Mouse (Mus musculus) embryo, embryonic 10.5 days (tissue): ENCODE measurements around the gene Dus3l.

Source experiments
- DNase-seq: peaks from one replicate; pipeline ENCODE4 v3.0.0-alpha.2; 2015; ENCODE audit warnings: low spot score

The Dus3l gene

DNA sequence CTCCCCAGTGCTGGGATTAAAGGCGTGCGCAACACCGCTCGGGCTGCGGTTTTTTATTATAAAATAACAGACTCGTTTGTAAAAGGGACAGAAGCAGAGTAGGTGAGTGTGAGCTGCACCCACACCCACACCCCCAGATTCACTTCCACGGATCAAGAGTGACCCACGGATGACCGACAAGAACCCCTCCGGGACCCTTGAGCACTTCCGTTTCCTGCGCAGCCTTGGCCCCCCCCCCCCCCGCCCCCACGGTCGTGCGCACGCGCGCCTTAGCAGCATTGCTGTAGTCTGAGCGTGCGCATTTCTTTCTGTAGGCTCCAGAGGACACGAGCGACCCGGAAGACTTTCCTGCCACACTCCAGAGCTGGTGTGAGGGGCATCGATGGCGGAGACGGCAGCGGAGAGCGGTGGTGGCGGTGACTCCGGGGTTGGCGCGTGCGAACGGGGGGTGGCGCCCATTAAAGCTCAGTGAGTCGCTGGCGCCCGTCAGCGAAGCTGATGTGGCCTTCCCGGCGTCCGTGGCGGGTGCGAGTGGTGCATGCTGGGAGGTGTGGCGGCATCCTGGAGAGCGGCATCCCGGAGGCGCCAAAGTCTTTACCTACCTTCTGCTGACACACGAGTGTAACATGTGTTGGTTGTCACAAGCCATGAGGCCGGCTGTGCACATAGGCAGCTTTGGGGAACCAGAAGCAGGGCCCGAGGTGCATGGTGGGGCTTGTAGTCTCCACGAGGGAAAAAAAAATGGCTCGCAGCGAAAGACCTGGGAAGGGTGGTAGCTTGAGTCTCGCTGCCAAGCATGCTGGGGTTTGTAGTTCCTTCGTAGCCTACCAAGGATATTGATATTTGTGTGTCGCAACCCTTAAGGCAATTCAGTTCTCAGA, at the start of gene Dus3l:
Gene Dus3l (plus strand): TSS at position 284 of the 881 bp plus-strand sequence.
- peak; percentile 94 for DNase-seq

DNA sequence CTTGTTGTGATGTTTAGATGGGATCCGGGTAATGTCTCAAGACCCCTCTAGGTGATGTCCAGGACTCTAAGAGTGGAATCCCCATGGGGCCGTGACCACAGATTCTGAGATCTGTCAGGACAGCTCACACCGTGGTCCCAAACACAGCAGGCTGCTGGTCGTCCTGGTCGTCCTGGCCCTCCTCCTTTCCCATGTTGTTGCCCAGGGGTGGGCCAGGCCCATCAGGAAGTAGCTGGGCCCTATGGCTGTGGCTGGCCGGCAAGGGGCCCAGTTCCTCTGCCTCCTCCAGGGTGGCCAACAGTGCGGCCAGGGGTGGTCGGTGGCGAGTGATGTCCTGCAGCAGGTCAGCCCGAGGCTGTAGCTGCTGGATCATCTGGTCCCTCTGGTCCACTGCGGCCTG, 49.2 kb upstream of the Dus3l start:
- no peak for DNase-seq

DNA sequence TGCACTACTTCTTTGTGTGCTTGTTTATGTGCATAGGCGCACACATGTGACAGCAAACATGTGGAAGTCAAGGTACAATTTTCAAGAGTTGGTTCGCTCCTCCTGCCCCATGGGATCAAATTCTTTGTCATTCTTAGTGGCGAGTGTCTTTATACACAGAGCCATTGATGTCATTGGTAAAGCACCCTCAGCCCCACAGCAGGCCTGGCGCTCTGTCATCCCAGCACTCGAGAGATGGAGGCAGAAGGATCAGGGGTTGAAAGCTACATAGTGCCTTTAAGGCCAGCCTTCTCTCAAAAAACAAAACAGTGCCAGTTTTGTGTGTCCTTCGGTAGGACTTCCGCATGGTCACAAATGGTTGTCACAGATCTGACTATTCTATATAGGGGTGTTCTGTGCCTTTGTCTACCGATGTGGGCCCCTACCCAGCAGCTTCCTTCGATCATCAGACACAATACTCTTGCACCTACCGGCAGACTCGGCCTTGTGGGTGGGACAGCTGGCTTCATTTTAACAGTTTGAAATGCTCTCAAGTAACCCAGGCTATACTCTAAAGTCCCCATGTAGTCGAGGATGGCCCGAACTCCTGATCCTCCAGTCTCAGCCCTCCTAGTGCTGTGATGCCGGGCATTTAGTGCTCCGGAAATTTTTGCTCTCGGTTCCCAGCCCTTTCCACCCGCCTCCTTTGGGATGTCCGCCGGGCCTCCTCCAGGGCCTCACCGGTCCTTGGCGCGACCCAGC, 48.5 kb upstream of the Dus3l start:
- no peak for DNase-seq

DNA sequence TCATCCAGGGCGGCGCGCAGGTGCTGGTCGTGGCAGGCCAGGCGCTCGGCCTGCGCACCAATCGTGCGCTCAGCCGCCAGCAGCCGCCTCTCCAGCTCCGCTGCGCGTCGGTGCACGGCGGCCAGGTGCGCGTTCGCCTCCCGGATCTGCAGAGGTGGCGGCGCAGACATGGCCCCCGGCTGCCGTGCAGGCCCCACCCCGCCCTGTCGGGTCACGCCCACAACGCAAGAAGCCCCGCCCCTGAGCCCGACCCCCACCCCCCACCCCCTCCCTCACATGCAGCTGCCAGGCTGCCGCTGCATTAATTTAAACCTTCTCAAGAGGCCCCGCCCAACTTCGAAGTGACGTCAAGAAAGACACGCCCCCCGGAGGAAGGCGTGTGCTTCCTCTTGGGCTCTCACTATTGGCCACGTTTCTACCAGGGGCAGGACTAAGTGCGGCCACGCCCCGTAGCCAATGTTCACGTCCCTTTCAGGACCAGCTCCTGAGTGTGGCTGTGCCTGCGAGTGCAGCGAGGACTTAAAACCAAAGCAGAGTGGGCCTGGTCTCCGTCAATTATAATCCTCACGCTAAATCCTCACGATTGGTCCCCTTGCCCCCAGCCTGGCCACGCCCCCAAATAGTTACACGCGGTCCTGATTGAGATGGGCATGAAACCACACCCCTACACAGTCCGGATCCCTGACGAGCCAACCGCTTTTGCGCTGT, 47.7 kb upstream of the Dus3l start:
- peak; percentile 100 for DNase-seq

DNA sequence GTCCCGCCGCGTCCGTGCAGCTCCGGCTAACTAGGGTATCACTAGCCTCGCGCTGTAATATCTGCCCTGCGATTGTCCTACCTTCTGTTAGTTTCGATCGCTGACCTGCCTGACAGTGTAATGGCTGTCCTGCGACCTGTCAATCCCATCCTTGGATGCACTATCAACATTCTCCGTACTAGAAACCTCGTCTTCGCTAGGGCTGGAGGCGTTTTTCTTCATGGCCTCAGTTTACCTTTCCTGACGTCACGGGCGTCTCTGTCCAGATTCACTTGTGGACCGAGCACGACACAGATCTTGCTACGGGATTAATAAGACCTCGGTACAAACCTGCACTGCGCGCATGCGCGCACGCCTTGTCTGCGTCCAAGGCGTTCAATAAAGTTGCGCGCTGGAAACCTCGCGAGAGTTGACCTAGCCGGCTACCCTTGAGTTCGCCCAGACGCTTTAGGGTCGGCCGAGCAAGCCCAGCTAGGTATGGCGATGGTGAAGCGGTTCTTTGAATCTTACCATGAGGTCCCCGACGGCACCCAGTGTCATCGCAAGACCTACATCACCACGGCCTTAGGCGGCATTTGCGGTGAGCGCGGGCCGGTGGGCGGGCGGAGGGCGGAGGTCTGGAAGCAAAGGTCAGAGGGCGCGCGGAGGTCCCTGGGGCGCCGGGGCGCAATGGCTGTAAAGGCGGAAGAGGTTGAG, 47.0 kb upstream of the Dus3l start, which contains the start of the genes Ndufa11 and Vmac:
Gene Ndufa11 (plus strand): TSS at position 405 of the 696 bp plus-strand sequence.
Gene Vmac (minus strand): TSS at position 660 of the 696 bp plus-strand sequence.
- DNase-seq = peak; percentile 100

DNA sequence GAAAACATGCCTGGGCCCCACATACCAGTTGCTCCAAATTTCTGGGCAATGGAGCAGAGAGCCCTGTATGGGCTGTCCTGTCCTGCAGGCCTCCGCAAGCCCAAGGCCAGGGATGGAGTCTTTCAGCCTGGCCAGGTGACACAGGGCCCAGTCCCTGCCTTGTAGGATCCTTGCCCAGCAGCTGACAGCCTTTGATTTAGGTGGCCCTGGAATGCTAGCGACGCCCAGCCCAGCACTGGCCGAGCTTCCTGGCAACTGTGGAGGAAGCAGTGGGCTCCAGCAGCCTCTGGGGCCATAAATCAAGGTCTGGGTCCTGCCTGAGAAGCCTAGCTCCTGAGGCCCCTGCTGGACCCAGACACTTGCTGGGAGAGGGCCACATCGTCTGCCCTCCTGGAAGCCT, 42.1 kb upstream of the Dus3l start:
- DNase-seq = peak; percentile 25

DNA sequence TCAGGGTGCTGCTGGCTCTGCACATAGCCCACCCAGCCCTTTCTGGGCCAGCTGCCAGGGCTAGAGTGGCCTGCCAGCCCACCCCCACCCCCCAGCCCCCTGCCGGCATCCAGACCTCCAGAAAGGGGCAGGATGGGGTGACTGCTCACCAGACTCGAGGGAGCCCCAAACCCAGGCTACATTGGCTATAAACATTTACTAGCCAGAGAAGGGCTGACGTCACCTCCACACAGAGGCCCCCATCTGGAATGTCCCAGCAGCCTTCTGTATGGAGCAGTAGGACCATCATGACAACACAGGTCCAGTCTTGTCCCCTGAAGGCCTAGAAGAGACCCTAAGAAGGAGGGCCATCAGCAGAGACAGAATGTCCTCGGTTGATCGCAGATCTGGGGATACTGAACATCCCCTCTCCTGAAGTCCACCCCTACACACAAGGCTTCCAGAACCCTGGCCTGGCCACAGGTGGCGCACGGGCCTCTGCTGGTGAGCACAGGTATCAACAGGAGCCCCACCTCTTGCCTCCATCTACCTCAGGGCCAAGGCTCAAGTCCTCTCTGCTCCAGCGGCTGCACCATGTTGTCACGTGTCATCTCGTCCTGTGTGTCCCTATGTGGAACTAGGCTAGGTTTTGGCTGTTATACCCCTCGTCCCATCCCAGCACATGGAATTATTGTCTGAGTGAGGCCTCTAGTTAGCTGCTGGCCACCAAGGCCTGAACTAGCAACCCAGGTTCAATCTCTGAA, 41.0 kb upstream of the Dus3l start:
- DNase-seq = no peak

DNA sequence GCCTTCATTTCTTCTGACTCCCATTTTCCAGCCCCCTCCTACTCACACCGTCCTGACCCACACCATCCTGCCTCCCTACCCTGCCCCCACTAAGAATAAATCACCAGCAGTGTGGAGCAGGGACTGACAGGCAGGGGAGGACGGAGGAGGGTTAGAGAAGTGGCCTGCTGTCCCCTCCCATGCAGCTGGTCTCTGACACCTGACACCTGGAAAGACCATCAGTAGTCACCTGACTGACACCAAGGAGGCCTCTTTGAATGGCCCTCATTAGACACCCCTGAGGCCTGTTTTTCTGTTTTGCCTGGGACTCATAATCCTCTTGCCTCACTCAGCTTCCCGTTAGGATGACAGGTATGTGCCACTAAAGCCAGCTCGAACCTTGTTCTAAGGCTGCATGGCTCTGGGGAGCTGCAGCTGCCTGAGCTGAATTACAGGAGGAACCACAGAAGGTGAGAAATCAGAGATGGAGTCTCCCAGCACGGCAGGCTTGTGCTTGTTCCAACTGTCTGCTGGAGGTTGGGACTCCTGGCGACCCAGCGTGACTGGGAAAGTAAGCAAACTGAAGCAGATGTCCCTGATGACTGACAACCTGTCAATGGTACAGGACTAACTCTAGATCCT, 37.4 kb upstream of the Dus3l start:
- DNase-seq = peak; percentile 49

DNA sequence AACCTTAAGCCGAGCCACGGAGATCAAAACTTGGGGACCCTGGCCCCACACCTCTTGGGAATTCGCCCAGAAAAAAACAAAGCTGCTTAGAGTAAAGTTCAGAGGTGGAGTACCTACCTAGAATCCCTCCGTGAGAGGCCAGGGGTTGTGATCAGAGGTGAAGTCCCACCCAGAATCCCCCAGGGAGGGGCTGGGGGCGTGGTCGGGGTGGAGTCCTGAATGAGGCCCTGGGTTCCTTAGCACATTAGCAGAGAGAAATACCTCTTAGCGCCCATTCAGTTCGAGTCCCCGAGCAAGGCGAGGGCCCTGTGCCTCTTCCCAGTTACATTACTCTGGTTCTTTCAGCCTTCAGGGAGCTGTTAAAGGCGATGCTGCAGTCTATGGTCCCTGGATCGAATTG, 36.9 kb upstream of the Dus3l start:
- peak; percentile 46 for DNase-seq

DNA sequence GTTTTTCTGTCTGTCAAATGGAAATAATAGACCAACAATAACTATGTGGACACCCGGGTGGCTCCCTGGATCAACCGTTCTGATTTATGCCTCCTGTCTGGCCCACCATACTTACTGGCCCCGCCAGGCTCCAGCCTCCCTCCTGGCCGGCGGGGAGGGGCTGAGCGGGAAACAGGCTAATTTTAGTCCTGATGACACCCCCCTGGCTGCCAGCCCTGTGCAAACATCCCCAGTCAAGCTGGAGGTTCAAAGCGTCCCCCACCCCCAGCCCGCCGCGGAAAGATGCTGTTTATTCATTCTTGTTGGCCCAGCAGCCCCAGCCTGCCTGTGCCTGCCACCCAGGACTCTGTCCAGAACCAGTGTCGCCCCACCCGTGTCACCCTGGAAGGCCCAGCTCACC, 36.4 kb upstream of the Dus3l start:
- no peak for DNase-seq

DNA sequence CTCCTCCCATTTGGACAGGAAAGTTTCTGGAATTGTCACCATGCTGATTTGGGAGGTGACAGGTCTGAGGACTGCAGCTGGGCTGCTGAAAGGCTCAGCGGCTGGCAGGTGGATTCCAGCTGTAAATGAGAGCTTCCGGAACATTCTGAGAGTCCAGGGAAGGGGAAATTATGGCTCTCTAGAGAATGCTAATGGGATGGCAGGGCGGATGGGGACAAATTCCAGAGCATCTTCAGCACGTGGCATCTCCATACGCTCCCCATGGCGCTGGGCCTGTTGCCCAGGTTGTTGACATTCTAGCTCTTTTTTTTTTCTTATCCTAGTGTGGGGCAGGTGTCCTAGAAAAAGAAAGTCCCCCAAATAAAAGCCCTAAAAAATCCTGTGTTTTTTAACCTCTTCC, 35.4 kb upstream of the Dus3l start:
- DNase-seq = peak; percentile 17

DNA sequence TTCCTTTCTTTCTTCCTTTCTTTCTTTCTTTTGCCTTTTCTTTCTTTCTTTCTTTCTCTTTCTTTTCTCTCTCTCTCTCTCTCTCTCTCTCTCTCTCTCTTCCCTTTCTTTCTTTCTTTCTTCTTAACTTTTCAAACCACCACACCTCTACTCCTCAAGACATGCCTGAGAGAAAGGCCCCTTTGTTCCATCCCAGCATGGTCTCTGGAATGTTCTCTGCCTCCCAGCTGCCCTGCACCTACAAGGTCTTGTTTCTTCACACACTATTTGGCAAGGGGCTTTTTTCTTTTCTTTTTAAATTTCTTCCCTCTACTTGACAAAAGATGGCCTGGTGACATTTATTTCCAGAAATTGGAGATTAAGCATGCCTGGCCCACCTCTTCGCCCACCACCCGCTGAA, 34.9 kb upstream of the Dus3l start:
- DNase-seq = no peak

DNA sequence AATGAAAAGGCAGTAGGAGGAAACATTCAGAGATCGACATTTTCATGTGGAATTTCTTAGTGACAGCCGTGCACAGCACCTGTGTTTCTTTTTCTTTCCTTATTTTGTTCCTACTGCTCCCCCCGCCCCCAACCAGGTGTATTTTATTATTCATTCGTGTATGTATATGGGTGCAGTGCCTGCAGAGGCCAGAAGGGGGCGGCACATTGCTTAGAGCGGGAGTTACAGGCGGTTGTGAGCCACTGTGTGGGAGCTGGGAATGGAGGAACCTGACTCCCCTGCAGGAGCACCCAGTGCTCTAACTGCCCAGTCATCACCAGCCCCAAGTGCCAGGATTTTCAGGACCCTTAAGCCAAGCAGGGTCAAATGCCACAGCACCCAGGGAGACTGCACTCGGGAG, 28.0 kb upstream of the Dus3l start:
- DNase-seq = no peak

DNA sequence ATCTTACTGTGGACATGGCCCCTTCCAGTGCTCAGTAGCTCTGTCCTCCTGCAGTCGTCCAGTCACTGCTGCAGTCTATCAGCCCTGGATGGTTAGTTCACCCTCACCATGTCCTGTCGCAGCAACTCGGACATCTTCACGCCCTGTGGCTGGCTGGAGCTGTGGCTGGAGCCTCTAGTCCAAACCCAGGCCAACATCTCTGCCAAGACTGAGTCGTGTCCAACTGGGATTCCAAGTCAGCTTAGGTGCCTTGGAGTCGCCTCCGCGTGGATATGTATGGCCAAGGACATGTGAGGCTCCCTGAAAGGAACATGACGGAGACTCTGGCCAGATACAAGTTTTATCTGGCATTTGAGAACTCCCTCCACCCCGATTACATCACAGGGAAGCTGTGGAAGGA, 26.3 kb upstream of the Dus3l start:
- no peak for DNase-seq

DNA sequence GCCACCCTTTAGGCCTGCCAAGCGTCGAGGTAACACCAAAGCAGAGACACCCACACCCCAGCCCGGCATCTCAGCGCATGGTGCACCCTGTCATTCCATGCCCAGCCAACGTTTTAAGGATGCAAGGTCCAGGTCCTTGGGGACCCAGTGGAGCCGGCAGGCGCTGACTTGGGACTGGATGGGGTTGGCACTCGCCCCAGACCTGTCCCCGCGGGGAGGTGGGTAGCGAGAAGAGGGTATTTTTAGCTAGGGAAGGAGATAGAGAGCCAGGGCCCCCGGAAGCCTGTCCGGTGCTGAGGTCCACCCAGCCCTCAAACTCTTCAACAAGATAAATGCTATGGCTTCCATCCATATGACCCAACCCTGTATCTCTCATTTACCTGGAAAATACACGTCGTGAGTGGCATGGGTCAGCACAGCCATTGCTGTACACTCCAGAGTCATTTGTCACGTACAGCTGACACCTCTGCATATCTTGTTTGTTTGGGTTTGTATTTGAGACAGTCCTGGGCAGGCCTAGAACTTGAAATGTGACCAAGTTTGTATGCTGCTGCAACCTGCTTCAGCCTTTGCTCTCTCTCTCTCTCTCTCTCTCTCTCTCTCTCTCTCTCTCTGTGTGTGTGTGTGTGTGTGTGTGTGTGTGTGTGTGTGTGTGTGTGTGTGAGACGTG, 24.3 kb upstream of the Dus3l start:
- no peak for DNase-seq

DNA sequence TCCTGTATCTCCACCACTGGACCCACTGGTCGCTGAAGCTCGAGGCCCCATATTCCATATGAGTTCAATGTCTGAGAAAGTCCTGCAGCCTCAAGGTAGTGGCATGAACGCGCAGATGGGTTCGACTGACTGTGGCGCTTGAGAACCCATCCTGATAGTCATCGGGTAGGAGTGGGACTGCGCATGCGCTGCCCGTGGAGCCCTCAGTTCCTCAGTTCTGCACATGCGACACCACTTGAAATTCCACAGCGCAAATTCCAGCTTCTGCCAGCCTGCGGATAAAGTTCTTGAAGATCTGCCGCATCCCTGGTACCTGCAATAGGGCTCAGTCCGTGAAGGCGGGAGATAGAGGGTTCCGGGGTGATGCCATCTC, 23.8 kb upstream of the Dus3l start:
- DNase-seq = no peak

DNA sequence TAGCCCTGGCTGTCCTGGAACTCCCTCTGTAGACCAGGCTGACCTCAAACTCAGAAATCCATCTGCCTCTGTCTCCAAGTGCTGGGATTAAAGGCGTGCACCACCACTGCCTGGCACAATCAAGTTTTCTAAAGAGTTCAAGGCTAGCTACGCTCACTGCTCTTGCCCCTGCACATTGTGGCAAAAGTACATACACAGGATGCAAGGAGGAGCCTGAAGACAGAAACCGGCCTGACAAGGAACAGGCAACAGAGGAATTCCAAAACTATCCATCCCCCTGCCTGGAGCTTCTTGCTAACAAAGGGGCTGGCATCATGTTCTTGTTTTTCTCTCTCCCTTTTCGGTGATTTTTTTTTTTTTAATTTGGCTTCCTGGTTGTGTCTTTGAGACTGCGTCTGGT, 20.4 kb upstream of the Dus3l start:
- no peak for DNase-seq

DNA sequence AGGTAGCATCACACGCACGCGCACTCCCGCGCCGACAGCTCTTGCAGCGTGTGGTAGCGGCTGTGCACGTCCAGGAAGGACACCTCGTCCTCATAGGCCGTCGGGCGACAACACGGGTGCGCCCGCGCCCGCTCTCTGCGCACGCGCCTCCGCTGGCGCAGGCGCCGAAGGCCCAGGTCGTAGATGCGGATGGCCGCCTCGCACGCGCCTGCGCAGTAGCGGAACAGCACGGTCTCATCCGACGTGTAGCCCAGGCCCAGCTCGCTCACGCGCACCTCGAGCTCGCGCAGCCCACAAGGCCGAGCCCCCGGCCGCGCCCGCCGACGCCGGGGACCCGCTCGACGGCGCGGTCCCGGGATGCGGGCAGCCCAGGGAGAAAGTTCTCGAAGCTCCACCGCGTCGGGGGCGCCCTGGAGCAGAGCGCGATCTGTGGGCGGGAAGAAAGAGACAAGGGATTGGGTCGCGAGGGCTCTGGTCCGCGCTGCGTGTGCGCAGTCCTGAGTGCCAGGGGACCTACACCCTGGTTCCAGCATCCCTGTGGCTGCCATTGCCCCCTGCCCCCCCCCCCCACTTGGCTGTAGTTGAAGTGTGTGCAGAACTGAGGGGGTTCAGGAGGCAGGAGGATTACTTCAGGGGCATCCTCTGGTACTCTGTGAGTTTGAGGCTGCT, 13.0 kb upstream of the Dus3l start:
- DNase-seq = peak; percentile 64

DNA sequence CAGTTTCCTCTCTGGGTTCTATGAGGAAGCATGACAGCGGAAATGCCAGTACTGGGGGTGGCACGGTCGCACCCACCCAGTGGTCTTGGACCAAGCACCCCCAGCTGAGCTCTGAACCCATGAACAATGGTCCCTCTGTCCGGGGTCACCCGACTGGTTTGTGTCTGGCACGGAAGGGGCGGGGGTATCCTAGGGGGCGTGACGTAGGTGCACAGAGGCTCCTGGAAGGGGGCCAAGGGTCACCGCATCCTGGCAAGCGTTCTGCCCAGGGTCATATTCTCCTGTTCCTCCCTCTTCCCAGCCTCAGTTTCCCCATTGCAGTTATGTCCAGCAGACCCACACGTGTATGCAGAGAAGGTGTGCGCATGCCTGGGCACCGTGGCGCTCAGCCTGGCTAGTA, 11.1 kb upstream of the Dus3l start:
- no peak for DNase-seq
